Mouse (Mus musculus): ENCODE measurements around the gene Hsf2bp. TPM values are rescaled to one million over a fixed set of nuclear protein-coding genes. Genes with fewer than 3 reads are reported as not detected.

The Hsf2bp gene
- total and polyA plus RNA-seq, 2 experiments from 2014 or later, result 0.16 to 1.3 TPM

GRCm38 (mm10) chr17:32046541-32046940, 10.4 kb upstream of the Hsf2bp start:
- DNase-seq (ENCODE audit: low spot score) (no peak), ATAC-seq (ENCODE audit: low FRiP score) (no peak)
- no peak overlapping the region for H3K27ac ChIP-seq (ENCODE audit: low read depth, low read length)
- no peak overlapping the region for H3K4me2 ChIP-seq (ENCODE audit: low read depth, low read length, poor library complexity, severe bottlenecking)
- H3K4me1 ChIP-seq (ENCODE audit: insufficient read depth, low read length), result no peaks in the 10 kb centered on the region
- H3K27me3 ChIP-seq (ENCODE audit: insufficient read depth, low read length), result no peaks in the 10 kb centered on the region
- 96% methylated on average over 5 of the region's 5 CpGs for WGBS
- no peak overlapping the region for H3K4me3 ChIP-seq (ENCODE audit: low read depth, low read length)
- no peak for TF ChIP-seq CTCF (IDR thresholded peaks at IDR 0.05)
- H3K9ac ChIP-seq (replicated peaks; ENCODE audit: low read length, poor library complexity, severe bottlenecking), result no peak overlapping the region
- H3K9me3 ChIP-seq (ENCODE audit: low read length), result no peaks in the 10 kb centered on the region
- peaks cover 14% of the 10 kb centered on the region for H3K36me3 ChIP-seq (ENCODE audit: insufficient read depth, low read length)

- Histone ChIP-seq H3K4me3 (ENCODE audit: low read depth, low read length) (no peak overlapping the region), H3K4me2 (ENCODE audit: low read depth, low read length, poor library complexity, severe bottlenecking) (no peak overlapping the region), H3K27ac (ENCODE audit: low read depth, low read length) (no peak overlapping the region), H3K4me1 (ENCODE audit: insufficient read depth, low read length) (peaks cover 13% of the 10 kb centered on the region; the same call in 1 of the 2 replicates), H3K36me3 (ENCODE audit: insufficient read depth, low read length) (no peaks in the 10 kb centered on the region), H3K9me3 (ENCODE audit: low read length) (no peaks in the 10 kb centered on the region), H3K9ac (replicated peaks; ENCODE audit: low read length, poor library complexity, severe bottlenecking) (no peak overlapping the region), H3K27me3 (ENCODE audit: insufficient read depth, low read length) (no peaks in the 10 kb centered on the region)
- ATAC-seq (ENCODE audit: low FRiP score) (no peak), DNase-seq (ENCODE audit: low spot score) (no peak)
- 89% methylated on average over 10 of the region's 10 CpGs for WGBS
- TF ChIP-seq CTCF (IDR thresholded peaks at IDR 0.05), result no peak
These were observed 4.1 kb upstream of the Hsf2bp start for GRCm38 (mm10) chr17:32040263-32040662.

- TF ChIP-seq CTCF (IDR thresholded peaks at IDR 0.05), result 0 out of 2 replicates have a peak, but pooled peaks have one; percentile 7
- ATAC-seq (ENCODE audit: low FRiP score), result peak; percentile 42
These were observed 625 bp upstream of the Hsf2bp start for GRCm38 (mm10) chr17:32036509-32037438.

GRCm38 (mm10) chr17:32034322-32034721, 1.8 kb downstream of the Hsf2bp start:
- Histone ChIP-seq H3K9me3 (ENCODE audit: low read length) (no peaks in the 10 kb centered on the region), H3K4me3 (ENCODE audit: low read depth, low read length) (no peak overlapping the region), H3K36me3 (ENCODE audit: insufficient read depth, low read length) (no peaks in the 10 kb centered on the region), H3K27ac (ENCODE audit: low read depth, low read length) (no peak overlapping the region), H3K27me3 (ENCODE audit: insufficient read depth, low read length) (no peaks in the 10 kb centered on the region), H3K4me2 (ENCODE audit: low read depth, low read length, poor library complexity, severe bottlenecking) (no peak overlapping the region), H3K9ac (replicated peaks; ENCODE audit: low read length, poor library complexity, severe bottlenecking) (no peak overlapping the region), H3K4me1 (ENCODE audit: insufficient read depth, low read length) (peaks cover 13% of the 10 kb centered on the region; the same call in 1 of the 2 replicates)
- WGBS, result 89% methylated on average over 23 of the region's 23 CpGs
- no peak for DNase-seq (ENCODE audit: low spot score)
- ATAC-seq (ENCODE audit: low FRiP score), result no peak
- no peak for TF ChIP-seq CTCF (IDR thresholded peaks at IDR 0.05)

More at GRCm38 (mm10) chr17:32036509-32037438, 625 bp upstream of the Hsf2bp start:
- peak overlapping the region; percentile 75 for H3K9ac ChIP-seq (replicated peaks; ENCODE audit: low read length, poor library complexity, severe bottlenecking)
- no peak for DNase-seq (ENCODE audit: low spot score)
- WGBS, result under 1% methylated on average over 46 of the region's 46 CpGs
- H3K27ac ChIP-seq (ENCODE audit: low read depth, low read length), result peak overlapping the region; percentile 85; the same call in 1 of the 2 replicates
- no peaks in the 10 kb centered on the region for H3K9me3 ChIP-seq (ENCODE audit: low read length)
- H3K27me3 ChIP-seq (ENCODE audit: insufficient read depth, low read length), result no peaks in the 10 kb centered on the region
- no peaks in the 10 kb centered on the region for H3K36me3 ChIP-seq (ENCODE audit: insufficient read depth, low read length)
- peak overlapping the region; percentile 94 for H3K4me2 ChIP-seq (ENCODE audit: low read depth, low read length, poor library complexity, severe bottlenecking)
- H3K4me1 ChIP-seq (ENCODE audit: insufficient read depth, low read length), result peaks cover 13% of the 10 kb centered on the region; the same call in 1 of the 2 replicates
- H3K4me3 ChIP-seq (ENCODE audit: low read depth, low read length), result peak overlapping the region; percentile 89

GRCm38 (mm10) chr17:32031684-32032083, 4.5 kb downstream of the Hsf2bp start:
- ATAC-seq (ENCODE audit: low FRiP score) (no peak), DNase-seq (ENCODE audit: low spot score) (no peak)
- 0 out of 2 replicates have a peak, but pooled peaks cover 5% of the 10 kb centered on the region for H3K4me1 ChIP-seq (ENCODE audit: insufficient read depth, low read length)
- H3K4me3 ChIP-seq (ENCODE audit: low read depth, low read length), result no peak overlapping the region
- no peaks in the 10 kb centered on the region for H3K9me3 ChIP-seq (ENCODE audit: low read length)
- H3K27me3 ChIP-seq (ENCODE audit: insufficient read depth, low read length), result no peaks in the 10 kb centered on the region
- TF ChIP-seq CTCF (IDR thresholded peaks at IDR 0.05), result no peak
- no peak overlapping the region for H3K9ac ChIP-seq (replicated peaks; ENCODE audit: low read length, poor library complexity, severe bottlenecking)
- H3K36me3 ChIP-seq (ENCODE audit: insufficient read depth, low read length), result no peaks in the 10 kb centered on the region
- 33% methylated on average over 7 of the region's 7 CpGs for WGBS
- no peak overlapping the region for H3K27ac ChIP-seq (ENCODE audit: low read depth, low read length)
- no peak overlapping the region for H3K4me2 ChIP-seq (ENCODE audit: low read depth, low read length, poor library complexity, severe bottlenecking)

GRCm38 (mm10) chr17:32028301-32028700, 7.8 kb downstream of the Hsf2bp start:
- ATAC-seq (ENCODE audit: low FRiP score), result no peak
- DNase-seq (ENCODE audit: low spot score), result no peak
- H3K4me1 ChIP-seq (ENCODE audit: insufficient read depth, low read length), result no peaks in the 10 kb centered on the region
- no peaks in the 10 kb centered on the region for H3K36me3 ChIP-seq (ENCODE audit: insufficient read depth, low read length)
- no peaks in the 10 kb centered on the region for H3K27me3 ChIP-seq (ENCODE audit: insufficient read depth, low read length)
- H3K4me3 ChIP-seq (ENCODE audit: low read depth, low read length), result no peak overlapping the region
- H3K9me3 ChIP-seq (ENCODE audit: low read length), result no peaks in the 10 kb centered on the region
- H3K27ac ChIP-seq (ENCODE audit: low read depth, low read length), result no peak overlapping the region
- H3K4me2 ChIP-seq (ENCODE audit: low read depth, low read length, poor library complexity, severe bottlenecking), result no peak overlapping the region
- WGBS, result 79% methylated on average over 3 of the region's 3 CpGs
- no peak overlapping the region for H3K9ac ChIP-seq (replicated peaks; ENCODE audit: low read length, poor library complexity, severe bottlenecking)
- no peak for TF ChIP-seq CTCF (IDR thresholded peaks at IDR 0.05)
